Mouse (Mus musculus) layer of hippocampus, adult 18-20 months (tissue): ENCODE measurements around the gene Zscan4-ps3. TPM values are rescaled to one million over a fixed set of nuclear protein-coding genes. Genes with fewer than 3 reads are reported as not detected.
"Not testable (repeated sequence)": the region's sequence is repeated elsewhere in the genome, so short reads cannot be mapped to it uniquely, and the experiment has no call there.

ENCODE experiments used
- DNase-seq, 2 experiments: peaks; one replicate each; pipeline ENCODE4 v3.0.0; 2022; ENCODE audit warnings: low spot score in 2 of 2
- long read RNA-seq: library from polyadenylated mRNA; stranded (forward); transcript quantifications from one replicate; pipeline ENCODE4 v2.0.0, GENCODE M21; 2021
- total RNA-seq, 2 experiments: library from RNA; stranded (reverse); gene quantifications; 2 replicates each; pipeline ENCODE4 v1.2.3; 2021

The Zscan4-ps3 gene
- total RNA-seq, result not detected
- long read RNA-seq, result 0 reads

DNA sequence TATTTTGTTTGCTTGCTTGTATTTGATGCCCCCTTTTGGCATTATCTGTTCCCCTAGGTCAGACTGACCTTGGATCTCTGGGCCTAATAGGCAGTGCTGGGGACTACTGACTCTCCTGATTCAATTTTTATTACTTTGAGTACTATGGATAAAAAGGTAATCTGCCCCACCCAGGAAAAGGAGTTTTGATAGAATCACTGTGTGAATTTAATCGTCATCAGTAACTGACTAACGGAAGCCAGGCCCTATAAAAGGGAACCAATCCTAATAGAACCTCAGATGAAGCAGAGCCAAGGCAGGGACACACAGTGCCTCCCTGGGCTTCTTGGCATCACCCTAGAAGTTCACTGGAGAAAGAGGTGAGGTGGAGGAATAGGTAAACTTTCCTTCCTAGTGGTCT lies at the start of gene Zscan4-ps3:
Zscan4-ps3 (plus strand) TSS at position 301 of the 400 bp plus-strand sequence.
- DNase-seq, result not testable (repeated sequence)

- not testable (repeated sequence) for DNase-seq
Measured at GRCm38 (mm10) chr7:11617082-11617481, 8.0 kb downstream of the Zscan4-ps3 start.

Other genes with a start within 250 kb of the Zscan4-ps3 start
- not detected for gene Zscan4f, start 211.4 kb upstream of the Zscan4-ps3 start, total RNA-seq
- gene Zscan4-ps2, start 95.0 kb upstream of the Zscan4-ps3 start, total RNA-seq, result not detected
- not detected for gene Vmn1r72, start 70.8 kb downstream of the Zscan4-ps3 start, total RNA-seq
- gene Vmn1r73, start 121.0 kb downstream of the Zscan4-ps3 start, total RNA-seq, result not detected
- not detected for gene Vmn1r74, start 224.7 kb downstream of the Zscan4-ps3 start, total RNA-seq